Mouse (Mus musculus): ENCODE data around the gene Isl2.

GRCm38 (mm10) chr9:55544861-55545555 lies 6.5 kb downstream of the Isl2 start:
- TF ChIP-seq POLR2A (IDR thresholded peaks at IDR 0.05; ENCODE audit: borderline replicate concordance, control insufficient read depth, low read depth, low read length) (no peak), CTCF (IDR thresholded peaks at IDR 0.05; ENCODE audit: control insufficient read depth, insufficient read depth, low read length) (no peak)

Measured in bone marrow, adult 2 months (tissue).